Mouse (Mus musculus): Measurements from ENCODE around the gene Kat6b.
"Not testable (repeated sequence)": the region's sequence is repeated elsewhere in the genome, so short reads cannot be mapped to it uniquely, and the experiment has no call there.

Gene Kat6b

DNA sequence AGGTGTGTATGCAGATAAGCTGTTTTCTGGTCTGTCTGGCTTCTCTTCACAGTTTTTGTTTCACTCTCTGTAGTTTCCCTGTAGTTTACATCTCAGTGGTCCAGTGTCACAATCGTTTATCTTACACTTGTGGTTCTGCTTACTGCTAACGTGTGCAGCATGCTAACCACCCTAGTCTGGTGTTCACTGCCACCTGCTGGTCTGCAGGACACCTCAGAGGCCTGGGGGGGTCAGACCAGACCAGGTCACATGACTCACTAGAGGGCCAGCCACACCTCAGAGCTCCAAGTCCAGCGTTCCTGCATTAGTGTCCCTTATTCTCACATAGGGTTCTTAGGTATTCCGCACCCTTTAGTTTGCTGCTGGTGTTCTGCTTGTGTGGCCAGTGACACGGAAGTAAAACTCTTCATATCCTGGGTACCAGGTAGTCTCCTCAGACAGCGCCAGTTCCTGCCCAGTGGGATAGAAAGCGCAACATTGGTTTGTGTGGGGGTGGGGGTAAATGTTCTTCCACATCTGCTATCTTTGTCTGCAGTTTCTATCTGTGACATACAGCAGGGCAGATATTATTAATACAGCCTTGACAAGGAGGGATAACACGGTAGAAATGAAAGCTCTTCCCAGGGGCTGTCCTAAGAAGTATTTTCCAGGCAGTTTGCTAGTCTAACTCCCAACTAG lies 181.4 kb downstream of the Kat6b start:
- DNase-seq (ENCODE audit: low read depth) = peak; percentile 35

GRCm38 (mm10) chr14:21669218-21669617 lies 188.0 kb downstream of the Kat6b start:
- DNase-seq (ENCODE audit: low read depth) = no peak

GRCm38 (mm10) chr14:21669633-21670421 lies 188.6 kb downstream of the Kat6b start:
- no peak for DNase-seq (ENCODE audit: low read depth)

GRCm38 (mm10) chr14:21670422-21671006 lies 189.3 kb downstream of the Kat6b start:
- DNase-seq (ENCODE audit: low read depth) = not testable (repeated sequence)

- no peak for DNase-seq (ENCODE audit: low read depth)
Measured at GRCm38 (mm10) chr14:21673100-21673499, 191.9 kb downstream of the Kat6b start.

GRCm38 (mm10) chr14:21674471-21674870 lies 193.2 kb downstream of the Kat6b start:
- DNase-seq (ENCODE audit: low read depth) = no peak

DNA sequence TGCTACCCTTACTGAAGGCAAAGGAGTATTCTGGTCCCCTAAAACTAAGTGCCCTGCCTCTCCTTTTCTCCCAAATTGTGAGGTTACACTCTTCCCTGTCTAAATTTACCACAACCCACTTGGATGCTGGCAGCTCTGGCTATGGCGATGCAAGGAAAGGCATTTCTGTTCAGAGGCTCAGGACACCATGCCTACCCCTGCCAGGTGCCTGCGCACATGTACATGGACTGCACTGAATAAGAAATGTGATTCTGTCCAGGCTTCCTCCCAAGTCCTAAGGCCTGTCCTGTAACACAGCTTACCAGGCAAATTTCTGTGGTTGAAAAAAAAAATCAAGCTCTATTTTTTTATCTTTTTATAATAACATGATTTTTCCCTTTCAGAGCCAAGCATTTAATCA lies 195.0 kb downstream of the Kat6b start:
- no peak for DNase-seq (ENCODE audit: low read depth)

GRCm38 (mm10) chr14:21678509-21679285 lies 197.5 kb downstream of the Kat6b start:
- peak; percentile 64 for DNase-seq (ENCODE audit: low read depth)

DNA sequence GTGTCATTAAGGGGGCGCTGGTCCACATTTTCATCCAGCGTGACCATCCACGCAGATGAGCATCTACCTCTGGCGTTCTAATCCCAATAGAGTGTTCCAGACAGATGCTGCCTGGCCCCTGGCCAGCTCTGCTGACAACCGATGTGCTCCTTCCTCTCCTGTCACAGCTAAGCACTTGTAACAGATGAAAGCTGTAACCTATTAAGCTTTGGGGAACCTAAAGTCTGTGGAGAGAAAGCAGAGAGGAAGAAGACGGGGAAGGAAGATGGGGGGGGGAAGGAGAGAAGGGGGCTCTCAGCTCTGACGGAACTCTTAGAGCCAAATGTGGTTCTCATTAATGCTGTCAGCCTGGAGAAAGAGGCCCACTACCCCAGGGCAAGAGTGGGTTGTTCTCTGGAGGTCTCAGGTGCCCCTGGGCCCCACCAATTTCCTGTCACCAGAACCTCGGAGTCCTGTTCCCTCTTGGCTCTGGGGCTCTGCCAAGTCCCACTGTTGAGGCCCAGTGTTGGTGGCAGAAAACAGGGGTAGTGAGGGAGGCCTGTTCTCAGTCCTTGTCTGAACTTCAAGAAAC lies 198.5 kb downstream of the Kat6b start:
- DNase-seq (ENCODE audit: low read depth) = no peak

GRCm38 (mm10) chr14:21682681-21683129 lies 201.5 kb downstream of the Kat6b start:
- DNase-seq (ENCODE audit: low read depth) = peak; percentile 93

GRCm38 (mm10) chr14:21683834-21684233 lies 202.6 kb downstream of the Kat6b start:
- DNase-seq (ENCODE audit: low read depth) = no peak

GRCm38 (mm10) chr14:21685411-21686146 lies 204.3 kb downstream of the Kat6b start:
- DNase-seq (ENCODE audit: low read depth) = no peak

DNA sequence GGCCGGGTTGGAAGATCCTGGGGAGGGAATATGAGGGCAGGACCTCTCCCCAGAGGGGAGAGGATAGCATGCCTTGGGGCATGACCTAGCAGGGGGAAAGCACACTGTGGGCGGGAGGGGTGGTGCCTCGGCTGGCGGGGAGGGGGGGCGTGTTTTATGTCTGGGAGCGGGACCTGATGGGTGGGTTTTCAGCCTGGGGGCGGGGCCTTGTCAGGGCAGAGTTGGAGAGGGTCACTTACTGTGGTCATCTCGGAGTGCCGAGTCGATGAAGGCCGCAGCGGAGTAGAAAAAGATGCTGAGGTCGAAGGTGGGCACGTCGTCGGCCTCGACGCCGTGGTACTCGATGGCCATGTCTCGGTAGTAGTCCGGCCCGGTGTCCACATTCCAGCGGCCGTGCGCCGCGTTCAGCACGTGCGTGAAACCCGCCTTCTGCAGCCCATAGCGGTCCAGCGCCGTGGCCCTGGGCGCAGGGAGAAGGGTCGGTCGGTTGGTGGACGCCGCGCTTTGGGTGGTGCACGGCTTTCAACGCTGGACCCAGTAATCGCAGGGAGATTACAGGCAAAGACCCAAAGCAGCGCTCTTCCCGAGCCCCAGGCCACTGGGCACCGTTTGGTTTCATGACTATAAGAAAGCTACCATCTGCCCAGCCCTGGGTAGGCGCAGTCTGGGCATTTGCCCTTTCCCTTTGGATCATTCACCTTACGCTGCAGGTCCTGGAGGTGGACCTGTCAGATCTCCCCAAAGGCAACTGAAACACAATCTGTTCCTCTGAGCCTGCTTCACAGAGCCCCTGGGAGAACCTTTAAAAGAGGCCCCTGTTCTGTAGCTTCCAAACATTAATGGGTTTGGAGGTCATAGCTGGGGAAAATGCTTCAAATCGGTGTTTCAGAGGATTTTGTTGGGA lies 205.4 kb downstream of the Kat6b start:
- no peak for DNase-seq (ENCODE audit: low read depth)

DNA sequence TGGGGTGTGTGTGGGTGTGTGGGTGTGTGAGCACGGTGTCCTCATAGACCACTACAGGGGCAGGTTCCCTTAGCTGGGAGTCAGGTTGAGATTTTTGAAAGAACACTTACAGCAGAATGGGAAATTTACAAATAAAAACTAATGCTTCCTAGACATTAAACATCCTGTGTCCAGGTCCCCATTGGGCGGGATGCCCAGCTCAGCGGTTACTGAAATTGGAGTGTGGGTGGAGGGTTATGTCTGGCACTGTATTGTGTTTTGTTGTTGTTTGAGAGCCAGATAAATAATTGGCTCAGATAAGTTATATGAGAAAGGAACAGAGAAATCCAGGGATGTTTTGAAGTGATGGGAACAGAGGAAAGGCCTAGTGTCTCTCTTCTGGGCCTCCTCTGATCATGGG lies 209.8 kb downstream of the Kat6b start:
- no peak for DNase-seq (ENCODE audit: low read depth)

- no peak for DNase-seq (ENCODE audit: low read depth)
Measured at GRCm38 (mm10) chr14:21695020-21695419, 213.8 kb downstream of the Kat6b start.

- DNase-seq (ENCODE audit: low read depth) = peak; percentile 36
Measured at GRCm38 (mm10) chr14:21696186-21696830, 215.1 kb downstream of the Kat6b start.

- DNase-seq (ENCODE audit: low read depth) = no peak
Measured at GRCm38 (mm10) chr14:21702691-21703090, 221.5 kb downstream of the Kat6b start.

DNA sequence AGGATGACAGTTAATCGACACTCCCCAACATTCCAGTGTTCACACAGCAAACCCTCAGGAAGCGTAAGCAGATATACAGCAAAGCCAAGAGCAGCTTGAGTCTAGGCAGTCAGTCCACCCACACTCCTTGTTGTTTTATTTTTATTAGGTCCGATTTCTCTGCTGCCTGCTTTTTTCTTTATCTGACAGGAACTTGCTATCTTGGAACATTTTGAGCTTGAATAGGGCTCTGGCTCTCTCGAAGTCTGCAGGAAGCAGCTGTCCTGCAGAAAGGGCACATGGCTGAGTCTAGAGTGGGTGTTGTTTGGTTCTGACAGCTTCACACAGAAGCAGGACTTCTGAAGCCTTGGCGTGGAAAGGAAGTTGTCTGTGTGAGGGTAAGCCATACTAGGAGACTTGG lies 222.0 kb downstream of the Kat6b start:
- no peak for DNase-seq (ENCODE audit: low read depth)

DNA sequence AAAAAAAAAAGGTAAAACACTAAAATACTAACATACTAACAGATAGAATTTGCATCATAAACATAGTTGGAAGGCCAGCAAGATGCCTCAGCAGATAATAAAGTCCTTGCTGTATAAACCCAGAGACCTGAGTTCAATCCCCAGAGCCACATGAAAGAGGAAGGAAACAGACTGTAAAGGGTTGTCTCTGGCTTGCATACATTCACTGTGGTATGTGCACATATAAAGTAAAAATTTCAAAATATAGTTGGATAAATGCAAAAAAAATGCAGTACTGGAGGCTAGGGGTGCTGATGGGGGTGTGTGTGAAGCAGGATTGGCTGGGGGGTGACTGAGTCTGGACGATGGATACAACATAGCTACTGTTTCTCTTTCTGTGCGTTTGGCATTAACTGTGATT lies 224.2 kb downstream of the Kat6b start:
- DNase-seq (ENCODE audit: low read depth) = no peak
